Mouse (Mus musculus): ENCODE measurements around the gene Pagr1a. TPM values are rescaled to one million over a fixed set of nuclear protein-coding genes. Genes with fewer than 3 reads are reported as not detected.

Gene Pagr1a
- total RNA-seq, 1 experiment from 2014 or later = 49.8 TPM

- ATAC-seq (ENCODE audit: extremely low read depth, insufficient number of reproducible peaks, low FRiP score, poor library complexity, severe bottlenecking) = peak; percentile 57
Measured at GRCm38 (mm10) chr7:127008239-127009019, 8.7 kb downstream of the Pagr1a start.

- no peak for ATAC-seq (ENCODE audit: extremely low read depth, insufficient number of reproducible peaks, low FRiP score, poor library complexity, severe bottlenecking)
Measured at GRCm38 (mm10) chr7:127007313-127008024, 9.7 kb downstream of the Pagr1a start.

- no peak for ATAC-seq (ENCODE audit: extremely low read depth, insufficient number of reproducible peaks, low FRiP score, poor library complexity, severe bottlenecking)
Measured at GRCm38 (mm10) chr7:127004122-127004875, 12.9 kb downstream of the Pagr1a start.

GRCm38 (mm10) chr7:127003620-127004019, 13.5 kb downstream of the Pagr1a start:
- ATAC-seq (ENCODE audit: extremely low read depth, insufficient number of reproducible peaks, low FRiP score, poor library complexity, severe bottlenecking) = no peak

DNA sequence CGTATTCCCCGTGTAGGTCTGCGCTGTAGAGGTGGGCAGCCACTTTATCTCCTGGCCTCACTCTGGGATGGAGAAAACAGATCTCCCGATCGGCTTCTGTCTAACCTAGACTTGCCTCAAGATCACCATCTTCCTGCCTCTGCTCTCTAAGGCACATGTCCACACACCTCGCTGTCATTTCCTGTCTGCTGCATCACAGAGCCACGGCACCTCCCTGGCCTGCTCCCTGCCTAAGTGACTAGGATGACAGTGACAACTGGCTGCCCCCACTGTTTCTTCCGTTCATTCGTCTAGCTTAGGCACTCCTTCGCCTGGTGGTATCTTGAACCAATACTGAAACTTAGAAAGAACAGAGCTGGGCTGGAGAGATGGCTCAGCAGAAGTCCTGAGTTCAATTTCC, 17.6 kb downstream of the Pagr1a start:
- no peak for ATAC-seq (ENCODE audit: extremely low read depth, insufficient number of reproducible peaks, low FRiP score, poor library complexity, severe bottlenecking)

GRCm38 (mm10) chr7:126996449-126996848, 20.7 kb downstream of the Pagr1a start:
- ATAC-seq (ENCODE audit: extremely low read depth, insufficient number of reproducible peaks, low FRiP score, poor library complexity, severe bottlenecking) = no peak

GRCm38 (mm10) chr7:126988816-126989215, 28.3 kb downstream of the Pagr1a start:
- ATAC-seq (ENCODE audit: extremely low read depth, insufficient number of reproducible peaks, low FRiP score, poor library complexity, severe bottlenecking) = no peak

DNA sequence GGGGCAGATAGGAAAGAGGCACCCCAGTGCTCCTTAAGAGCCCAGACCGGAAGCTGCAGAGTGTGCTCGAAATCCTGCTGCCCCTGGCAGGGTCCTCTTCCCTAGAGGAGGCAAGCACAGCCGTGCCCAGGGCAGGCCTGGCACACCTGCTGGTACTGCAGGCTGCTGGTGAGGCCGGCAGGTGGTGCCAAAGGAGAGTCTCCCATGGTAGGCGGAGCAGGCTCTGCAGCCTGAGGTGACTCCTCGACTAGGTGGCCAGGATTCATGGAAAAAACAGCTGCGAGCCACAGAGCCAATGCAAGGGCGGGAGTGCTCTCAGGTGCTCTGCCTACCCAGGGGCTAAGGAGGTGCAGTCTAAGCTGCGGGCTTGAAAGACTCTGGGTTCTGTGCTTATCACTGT, 30.8 kb downstream of the Pagr1a start:
- ATAC-seq (ENCODE audit: extremely low read depth, insufficient number of reproducible peaks, low FRiP score, poor library complexity, severe bottlenecking) = no peak

DNA sequence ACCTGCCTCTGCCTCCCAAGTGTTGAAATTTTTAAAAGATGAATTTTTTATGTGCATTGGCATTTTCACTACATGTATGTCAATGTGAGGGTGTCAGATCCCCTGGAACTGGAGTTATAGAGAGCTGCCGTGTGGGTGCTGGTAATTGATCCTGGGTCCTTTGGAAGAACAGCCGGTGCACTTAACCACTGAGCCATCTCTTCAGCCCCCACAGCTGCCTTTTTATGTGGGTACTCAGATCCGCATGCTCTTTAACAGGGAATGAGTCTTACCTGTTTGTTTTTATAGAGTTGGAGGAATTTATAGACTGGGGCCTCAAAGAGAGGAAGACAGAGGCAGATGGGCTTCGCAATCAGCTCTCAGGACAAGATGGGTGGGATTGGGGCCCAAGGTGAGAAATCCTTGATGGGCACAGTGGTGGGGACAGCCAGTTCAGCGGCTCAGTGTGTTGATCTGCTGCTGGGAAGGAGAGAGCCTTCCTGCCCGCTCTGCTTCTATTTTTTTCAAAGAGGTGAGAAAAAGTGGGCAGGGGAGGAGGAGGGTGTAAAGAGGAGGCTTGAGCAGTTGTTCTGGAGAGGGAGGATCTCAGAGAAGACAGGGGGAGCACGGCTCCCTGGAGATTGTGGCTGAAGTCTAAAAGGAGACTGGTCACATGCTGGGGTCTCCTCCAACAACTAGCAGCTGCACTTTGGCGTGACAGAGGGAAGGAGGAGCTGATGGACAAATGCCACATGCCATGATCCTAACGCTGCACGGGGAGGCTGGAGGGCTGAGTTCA, 32.3 kb downstream of the Pagr1a start:
- no peak for ATAC-seq (ENCODE audit: extremely low read depth, insufficient number of reproducible peaks, low FRiP score, poor library complexity, severe bottlenecking)

- no peak for ATAC-seq (ENCODE audit: extremely low read depth, insufficient number of reproducible peaks, low FRiP score, poor library complexity, severe bottlenecking)
Measured at GRCm38 (mm10) chr7:126983113-126983512, 34.0 kb downstream of the Pagr1a start.

DNA sequence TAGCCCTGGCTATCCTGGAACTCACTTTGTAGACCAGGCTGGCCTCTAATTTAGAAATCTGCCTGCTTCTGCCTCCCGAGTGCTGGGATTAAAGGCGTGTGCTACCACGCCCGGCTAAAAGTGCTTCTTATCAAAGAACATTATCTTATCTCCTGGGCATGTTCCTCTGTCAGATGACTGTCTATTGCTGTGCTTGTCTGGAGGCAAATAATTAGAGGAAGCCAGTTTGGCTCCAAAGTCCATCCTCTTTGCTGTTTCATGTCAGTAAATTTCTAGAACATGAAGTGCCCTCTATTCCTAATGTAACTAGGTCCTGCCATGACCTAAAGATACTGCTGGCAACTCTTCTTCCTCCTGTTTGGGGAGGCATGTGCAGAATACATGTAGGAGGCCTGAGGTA, 35.1 kb downstream of the Pagr1a start:
- ATAC-seq (ENCODE audit: extremely low read depth, insufficient number of reproducible peaks, low FRiP score, poor library complexity, severe bottlenecking) = no peak

DNA sequence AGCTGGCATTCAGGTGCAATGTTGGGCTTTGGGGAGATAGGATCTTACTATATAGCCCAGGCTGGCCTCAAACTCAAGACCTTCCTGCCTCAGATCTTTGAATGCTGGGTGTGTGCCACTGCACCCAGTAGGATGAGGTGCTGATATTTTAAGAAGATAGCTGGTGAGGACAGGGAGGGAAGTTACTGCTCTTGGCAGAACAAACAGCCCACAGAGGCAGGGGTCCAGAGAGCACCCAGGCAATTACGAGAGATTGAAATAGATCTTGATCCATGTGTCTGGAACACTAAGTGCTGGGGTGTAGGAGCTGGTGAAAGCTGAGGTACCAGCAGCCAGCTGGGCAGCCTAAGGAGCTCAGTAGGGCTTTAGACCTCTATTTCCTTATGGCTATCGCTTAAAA, 35.6 kb downstream of the Pagr1a start:
- no peak for ATAC-seq (ENCODE audit: extremely low read depth, insufficient number of reproducible peaks, low FRiP score, poor library complexity, severe bottlenecking)

DNA sequence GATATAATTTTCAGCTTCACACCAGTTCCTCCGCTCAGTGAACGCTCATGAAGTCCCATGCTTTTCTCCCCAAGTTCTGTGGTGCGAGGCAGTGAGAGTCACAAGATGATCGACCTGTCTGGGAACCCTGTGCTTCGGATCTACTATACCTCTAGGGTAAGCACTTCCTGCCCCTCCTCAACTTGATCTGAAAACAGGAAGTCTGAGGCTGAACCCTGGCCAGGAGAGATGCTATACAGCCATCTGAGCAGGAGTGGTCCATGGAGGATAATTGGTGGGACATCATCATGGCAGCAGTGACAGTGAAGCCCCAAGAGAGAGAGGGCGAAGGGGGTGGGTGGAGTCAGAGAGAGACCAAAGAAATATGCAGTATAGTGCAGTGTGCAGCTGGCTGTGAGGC, 38.3 kb downstream of the Pagr1a start:
- ATAC-seq (ENCODE audit: extremely low read depth, insufficient number of reproducible peaks, low FRiP score, poor library complexity, severe bottlenecking) = no peak

- no peak for ATAC-seq (ENCODE audit: extremely low read depth, insufficient number of reproducible peaks, low FRiP score, poor library complexity, severe bottlenecking)
Measured at GRCm38 (mm10) chr7:126976878-126977459, 40.2 kb downstream of the Pagr1a start.

DNA sequence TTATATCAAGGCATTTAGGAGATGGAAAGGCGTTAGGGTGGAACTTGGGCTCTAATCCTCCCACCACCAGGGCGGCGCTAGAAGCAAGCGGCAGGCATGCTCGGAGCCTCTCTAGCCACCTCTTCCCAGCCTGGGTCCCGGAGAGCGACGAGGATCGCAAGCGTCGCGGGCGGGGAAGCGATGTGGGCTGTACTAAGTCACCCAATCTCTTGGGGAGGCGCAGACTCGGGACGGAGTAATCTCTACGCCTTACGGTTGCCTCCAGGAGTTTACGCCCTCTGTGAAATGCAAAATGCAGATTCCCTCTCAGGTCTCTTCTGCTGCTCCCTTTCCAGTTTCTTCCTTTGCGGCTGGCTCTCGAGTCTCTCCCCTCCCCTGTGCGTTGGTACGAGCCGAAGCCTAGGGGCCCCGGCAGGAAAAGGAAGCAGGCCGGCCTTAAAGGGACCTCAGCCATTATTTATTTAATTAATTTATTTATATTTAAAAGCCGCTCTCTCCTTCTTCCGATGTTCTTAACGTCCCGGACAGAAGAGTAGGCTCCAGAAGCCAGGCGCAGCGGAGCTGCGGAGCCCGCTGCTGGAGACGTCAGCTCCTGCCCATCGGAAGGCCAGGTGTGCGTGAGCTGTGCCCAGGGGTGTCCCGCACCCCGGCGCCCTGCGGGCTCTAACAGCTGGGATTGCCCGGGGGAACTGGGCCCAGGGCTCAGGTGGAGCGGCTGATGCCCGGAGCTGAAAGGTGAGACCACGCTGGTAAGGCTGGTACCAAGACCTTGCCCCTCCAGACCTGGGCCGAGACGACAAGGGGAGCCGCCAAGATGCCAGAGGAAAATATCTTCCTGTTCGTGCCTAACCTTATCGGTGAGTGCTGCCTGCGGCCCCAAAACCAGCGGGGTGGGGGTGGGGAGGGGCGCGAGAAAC, 40.9 kb downstream of the Pagr1a start, which contains the start of gene Cdiptos:
Gene Cdiptos, minus strand, starts transcription at position 149 of the 917 bp plus-strand sequence.
- ATAC-seq (ENCODE audit: extremely low read depth, insufficient number of reproducible peaks, low FRiP score, poor library complexity, severe bottlenecking) = peak; percentile 93

DNA sequence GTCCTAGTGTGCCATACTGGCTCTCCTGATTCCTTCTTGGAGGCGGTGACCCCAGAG, 41.4 kb downstream of the Pagr1a start, which contains the start of gene Cdipt:
Gene Cdipt, plus strand, starts transcription at position 22 of the 57 bp plus-strand sequence.
- no peak for ATAC-seq (ENCODE audit: extremely low read depth, insufficient number of reproducible peaks, low FRiP score, poor library complexity, severe bottlenecking)

- ATAC-seq (ENCODE audit: extremely low read depth, insufficient number of reproducible peaks, low FRiP score, poor library complexity, severe bottlenecking) = no peak
Measured at GRCm38 (mm10) chr7:126975493-126975892, 41.7 kb downstream of the Pagr1a start.

DNA sequence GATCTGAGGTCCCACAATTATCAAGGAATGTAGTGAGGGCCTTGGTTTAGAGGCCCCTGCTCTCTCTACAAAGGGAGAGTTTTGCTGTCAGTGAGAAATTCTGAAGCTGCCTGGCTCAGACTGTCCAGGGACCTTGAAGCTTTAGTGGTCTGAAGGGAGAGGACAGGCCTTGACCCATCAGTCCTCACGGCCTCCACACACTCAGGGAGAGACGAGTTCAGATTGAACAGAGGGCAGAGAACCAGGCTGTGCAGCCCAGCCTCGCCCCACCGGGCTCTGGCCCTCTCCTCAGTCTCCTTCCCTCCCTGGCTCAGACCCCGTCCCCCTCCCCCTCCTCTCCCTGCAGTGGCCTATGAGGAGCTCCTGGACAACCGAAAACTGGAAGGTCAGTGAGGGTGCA, 49.8 kb downstream of the Pagr1a start:
- no peak for ATAC-seq (ENCODE audit: extremely low read depth, insufficient number of reproducible peaks, low FRiP score, poor library complexity, severe bottlenecking)

All from neutrophil, adult 5-6 weeks (primary cell).